Mouse (Mus musculus): ENCODE data around the gene Atp6v0c. TPM values are rescaled to one million over a fixed set of nuclear protein-coding genes. Genes with fewer than 3 reads are reported as not detected.

Atp6v0c gene
- polyA plus RNA-seq, 1 experiment from 2014 or later: 549 TPM

GRCm38 (mm10) chr17:24193268-24193667 is 23.8 kb upstream of the Atp6v0c start:
- WGBS: 83% methylated on average over 8 of the region's 8 CpGs
- H3K4me3 ChIP-seq (ENCODE audit: low read depth, low read length): no peak overlapping the region
- H3K27me3 ChIP-seq (ENCODE audit: control insufficient read depth, insufficient read depth, low read length): no peaks in the 10 kb centered on the region
- no peaks in the 10 kb centered on the region for H3K9me3 ChIP-seq (ENCODE audit: control insufficient read depth, low read depth, low read length)
- no peak overlapping the region for H3K27ac ChIP-seq (ENCODE audit: low read length)
- no peak overlapping the region for H3K4me2 ChIP-seq (replicated peaks; ENCODE audit: low read depth, low read length)
- ATAC-seq (ENCODE audit: insufficient number of reproducible peaks, insufficient read depth, low FRiP score, low read depth): no peak
- H3K9ac ChIP-seq (replicated peaks; ENCODE audit: low read depth, low read length): no peak overlapping the region
- no peaks in the 10 kb centered on the region for H3K36me3 ChIP-seq (ENCODE audit: control insufficient read depth, insufficient read depth, low read length)
- no peaks in the 10 kb centered on the region for H3K4me1 ChIP-seq (ENCODE audit: control insufficient read depth, insufficient read depth, low read length)

DNA sequence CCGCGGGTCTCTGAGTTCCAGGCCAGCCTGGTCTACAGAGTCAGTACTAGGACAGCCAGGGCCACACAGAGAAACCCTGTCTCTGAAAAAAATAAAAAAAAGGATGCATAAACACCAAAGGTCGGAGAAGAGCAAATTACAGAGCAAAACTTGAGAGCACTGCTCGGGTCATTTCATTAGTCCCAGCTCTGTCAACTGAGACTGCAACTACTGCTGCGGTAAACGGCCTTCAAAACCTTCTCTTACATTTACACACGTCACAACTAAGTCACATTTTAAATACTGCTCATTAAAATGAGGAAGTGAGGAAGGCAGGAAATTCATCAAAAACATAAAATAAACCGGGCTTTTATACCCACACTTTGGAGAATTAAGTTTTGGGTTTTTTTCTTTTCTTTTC is 23.3 kb upstream of the Atp6v0c start:
- no peak for ATAC-seq (ENCODE audit: insufficient number of reproducible peaks, insufficient read depth, low FRiP score, low read depth)
- Histone ChIP-seq H3K36me3 (ENCODE audit: control insufficient read depth, insufficient read depth, low read length) (no peaks in the 10 kb centered on the region), H3K4me1 (ENCODE audit: control insufficient read depth, insufficient read depth, low read length) (no peaks in the 10 kb centered on the region), H3K27ac (ENCODE audit: low read length) (no peak overlapping the region), H3K9me3 (ENCODE audit: control insufficient read depth, low read depth, low read length) (no peaks in the 10 kb centered on the region), H3K9ac (replicated peaks; ENCODE audit: low read depth, low read length) (no peak overlapping the region), H3K4me2 (replicated peaks; ENCODE audit: low read depth, low read length) (no peak overlapping the region), H3K4me3 (ENCODE audit: low read depth, low read length) (no peak overlapping the region), H3K27me3 (ENCODE audit: control insufficient read depth, insufficient read depth, low read length) (no peaks in the 10 kb centered on the region)
- 75% methylated on average over 8 of the region's 8 CpGs for WGBS

DNA sequence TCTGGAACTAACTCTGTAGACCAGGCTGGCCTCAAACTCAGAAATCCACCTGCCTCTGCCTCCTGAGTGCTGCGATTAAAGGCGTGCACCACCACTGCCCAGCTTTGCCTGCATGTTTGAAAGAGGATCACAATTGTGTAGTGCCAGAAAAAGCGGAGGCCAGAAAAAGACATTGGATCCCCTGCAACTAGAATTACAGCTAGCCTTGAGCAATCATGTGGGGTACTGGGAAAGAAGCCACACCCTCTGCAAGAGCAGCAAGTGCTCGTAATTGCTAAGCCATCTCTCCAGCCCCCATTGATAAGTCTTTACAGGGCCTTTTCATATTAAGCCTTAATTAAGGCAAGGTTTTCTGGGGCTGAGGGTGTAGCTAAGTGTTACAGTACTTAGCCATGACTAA is 22.0 kb upstream of the Atp6v0c start:
- Histone ChIP-seq H3K4me3 (ENCODE audit: low read depth, low read length) (no peak overlapping the region), H3K9me3 (ENCODE audit: control insufficient read depth, low read depth, low read length) (no peaks in the 10 kb centered on the region), H3K9ac (replicated peaks; ENCODE audit: low read depth, low read length) (no peak overlapping the region), H3K4me1 (ENCODE audit: control insufficient read depth, insufficient read depth, low read length) (no peaks in the 10 kb centered on the region), H3K36me3 (ENCODE audit: control insufficient read depth, insufficient read depth, low read length) (no peaks in the 10 kb centered on the region), H3K27me3 (ENCODE audit: control insufficient read depth, insufficient read depth, low read length) (no peaks in the 10 kb centered on the region), H3K4me2 (replicated peaks; ENCODE audit: low read depth, low read length) (no peak overlapping the region), H3K27ac (ENCODE audit: low read length) (no peak overlapping the region)
- 81% methylated on average over 4 of the region's 4 CpGs for WGBS
- ATAC-seq (ENCODE audit: insufficient number of reproducible peaks, insufficient read depth, low FRiP score, low read depth): no peak

DNA sequence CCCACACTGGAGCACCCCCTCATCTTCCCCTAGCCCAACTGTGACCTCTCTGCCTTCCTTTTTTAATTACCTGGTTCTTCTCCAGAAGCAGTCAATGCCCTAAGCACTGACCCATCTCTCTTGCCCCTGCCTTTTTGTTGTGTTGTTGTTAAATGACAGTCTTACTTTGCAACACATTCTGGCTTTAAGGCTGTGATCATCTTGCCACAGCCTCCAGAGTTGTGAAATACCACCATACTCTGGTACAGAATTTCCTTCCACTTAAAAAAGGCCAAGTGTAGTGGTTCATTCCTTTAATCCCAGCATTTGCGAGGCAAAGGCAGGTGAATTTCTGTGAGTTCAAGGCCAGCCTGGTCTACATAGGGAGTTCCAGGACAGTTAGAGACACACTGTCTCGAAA is 21.4 kb upstream of the Atp6v0c start:
- Histone ChIP-seq H3K4me3 (ENCODE audit: low read depth, low read length) (no peak overlapping the region), H3K27ac (ENCODE audit: low read length) (no peak overlapping the region), H3K9ac (replicated peaks; ENCODE audit: low read depth, low read length) (no peak overlapping the region), H3K27me3 (ENCODE audit: control insufficient read depth, insufficient read depth, low read length) (no peaks in the 10 kb centered on the region), H3K36me3 (ENCODE audit: control insufficient read depth, insufficient read depth, low read length) (peaks cover under 1% of the 10 kb centered on the region; the same call in 1 of the 2 replicates), H3K4me2 (replicated peaks; ENCODE audit: low read depth, low read length) (no peak overlapping the region), H3K9me3 (ENCODE audit: control insufficient read depth, low read depth, low read length) (no peaks in the 10 kb centered on the region), H3K4me1 (ENCODE audit: control insufficient read depth, insufficient read depth, low read length) (no peaks in the 10 kb centered on the region)
- ATAC-seq (ENCODE audit: insufficient number of reproducible peaks, insufficient read depth, low FRiP score, low read depth): no peak
- WGBS: 90% methylated on average over 2 of the region's 2 CpGs

- WGBS: 80% methylated on average over 3 of the region's 3 CpGs
- Histone ChIP-seq H3K4me2 (replicated peaks; ENCODE audit: low read depth, low read length) (no peak overlapping the region), H3K27me3 (ENCODE audit: control insufficient read depth, insufficient read depth, low read length) (no peaks in the 10 kb centered on the region), H3K4me1 (ENCODE audit: control insufficient read depth, insufficient read depth, low read length) (0 out of 2 replicates have a peak, but pooled peaks cover 4% of the 10 kb centered on the region), H3K9ac (replicated peaks; ENCODE audit: low read depth, low read length) (no peak overlapping the region), H3K9me3 (ENCODE audit: control insufficient read depth, low read depth, low read length) (no peaks in the 10 kb centered on the region), H3K36me3 (ENCODE audit: control insufficient read depth, insufficient read depth, low read length) (no peaks in the 10 kb centered on the region), H3K27ac (ENCODE audit: low read length) (no peak overlapping the region), H3K4me3 (ENCODE audit: low read depth, low read length) (no peak overlapping the region)
- no peak for ATAC-seq (ENCODE audit: insufficient number of reproducible peaks, insufficient read depth, low FRiP score, low read depth)
These were observed 4.8 kb upstream of the Atp6v0c start for GRCm38 (mm10) chr17:24174259-24174658.

DNA sequence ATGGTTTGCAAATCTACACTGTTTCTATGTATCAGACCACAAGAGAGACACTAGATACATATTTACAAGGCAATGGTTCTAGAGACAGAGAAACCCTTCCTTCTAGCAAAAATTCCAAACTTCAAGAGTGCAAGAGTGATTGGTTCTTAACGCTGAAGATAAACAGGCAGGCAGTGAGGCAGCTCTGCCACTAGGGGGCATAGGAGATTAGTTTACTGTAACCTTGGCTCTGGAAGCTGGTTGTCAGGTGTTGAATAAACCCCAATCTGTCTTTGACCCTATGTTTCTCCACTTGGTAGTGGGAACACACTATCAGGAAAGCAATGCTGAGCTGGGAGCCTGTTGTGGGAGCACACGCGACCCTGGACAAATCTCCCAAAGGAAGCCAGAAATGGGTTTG is 3.9 kb upstream of the Atp6v0c start:
- Histone ChIP-seq H3K36me3 (ENCODE audit: control insufficient read depth, insufficient read depth, low read length) (no peaks in the 10 kb centered on the region), H3K4me3 (ENCODE audit: low read depth, low read length) (no peak overlapping the region), H3K27me3 (ENCODE audit: control insufficient read depth, insufficient read depth, low read length) (no peaks in the 10 kb centered on the region), H3K9me3 (ENCODE audit: control insufficient read depth, low read depth, low read length) (no peaks in the 10 kb centered on the region), H3K4me2 (replicated peaks; ENCODE audit: low read depth, low read length) (no peak overlapping the region), H3K27ac (ENCODE audit: low read length) (no peak overlapping the region), H3K4me1 (ENCODE audit: control insufficient read depth, insufficient read depth, low read length) (0 out of 2 replicates have a peak, but pooled peaks cover 4% of the 10 kb centered on the region), H3K9ac (replicated peaks; ENCODE audit: low read depth, low read length) (no peak overlapping the region)
- ATAC-seq (ENCODE audit: insufficient number of reproducible peaks, insufficient read depth, low FRiP score, low read depth): no peak
- WGBS: 10% methylated on average over 3 of the region's 3 CpGs

DNA sequence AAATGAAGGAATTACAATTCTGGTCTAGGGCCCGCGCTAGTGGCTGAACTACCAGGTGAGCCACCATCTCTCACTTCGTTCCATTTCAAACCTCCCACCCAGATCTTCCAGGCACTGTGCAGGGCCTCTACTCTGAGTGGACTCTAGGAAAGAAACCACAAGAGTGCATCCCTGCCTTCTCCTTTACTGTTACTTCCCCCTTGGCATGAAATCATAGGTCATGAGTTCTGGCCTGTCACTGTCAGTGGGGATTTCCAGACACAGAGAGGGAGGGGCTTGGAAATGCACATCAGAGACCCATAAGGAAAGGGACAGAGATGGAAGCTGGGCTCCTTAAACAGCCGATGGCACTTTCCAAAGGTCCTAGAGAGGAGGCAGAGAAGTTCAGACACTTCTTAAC is 2.2 kb upstream of the Atp6v0c start:
- no peak for ATAC-seq (ENCODE audit: insufficient number of reproducible peaks, insufficient read depth, low FRiP score, low read depth)
- WGBS: 80% methylated on average over 4 of the region's 4 CpGs
- H3K4me1 ChIP-seq (ENCODE audit: control insufficient read depth, insufficient read depth, low read length): peaks cover 14% of the 10 kb centered on the region
- no peak overlapping the region for H3K4me3 ChIP-seq (ENCODE audit: low read depth, low read length)
- H3K36me3 ChIP-seq (ENCODE audit: control insufficient read depth, insufficient read depth, low read length): peaks cover 11% of the 10 kb centered on the region; the same call in 1 of the 2 replicates
- H3K9me3 ChIP-seq (ENCODE audit: control insufficient read depth, low read depth, low read length): no peaks in the 10 kb centered on the region
- no peaks in the 10 kb centered on the region for H3K27me3 ChIP-seq (ENCODE audit: control insufficient read depth, insufficient read depth, low read length)
- H3K9ac ChIP-seq (replicated peaks; ENCODE audit: low read depth, low read length): no peak overlapping the region
- H3K4me2 ChIP-seq (replicated peaks; ENCODE audit: low read depth, low read length): no peak overlapping the region
- no peak overlapping the region for H3K27ac ChIP-seq (ENCODE audit: low read length)

DNA sequence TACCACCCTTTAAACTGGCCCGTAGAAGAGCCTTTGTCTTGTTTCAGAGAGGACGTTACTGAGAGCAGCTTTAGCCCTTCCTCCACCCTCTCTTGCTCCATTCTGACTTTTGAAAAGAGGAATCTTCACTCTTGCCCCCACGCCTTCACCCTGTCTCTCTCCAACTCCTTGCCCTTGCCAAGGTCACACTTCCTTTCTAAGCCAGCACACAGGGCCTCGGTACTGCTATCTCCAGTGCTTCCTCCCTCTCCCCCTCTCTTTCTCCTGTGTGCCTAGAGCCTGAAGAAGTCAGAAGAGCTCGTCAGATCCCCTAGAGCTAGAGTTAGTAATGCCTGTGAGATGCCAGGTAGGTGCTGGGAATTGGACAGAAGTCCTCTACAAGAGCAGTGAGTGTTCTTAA is 1.2 kb upstream of the Atp6v0c start:
- 75% methylated on average over 5 of the region's 5 CpGs for WGBS
- no peak overlapping the region for H3K9ac ChIP-seq (replicated peaks; ENCODE audit: low read depth, low read length)
- no peak for ATAC-seq (ENCODE audit: insufficient number of reproducible peaks, insufficient read depth, low FRiP score, low read depth)

DNA sequence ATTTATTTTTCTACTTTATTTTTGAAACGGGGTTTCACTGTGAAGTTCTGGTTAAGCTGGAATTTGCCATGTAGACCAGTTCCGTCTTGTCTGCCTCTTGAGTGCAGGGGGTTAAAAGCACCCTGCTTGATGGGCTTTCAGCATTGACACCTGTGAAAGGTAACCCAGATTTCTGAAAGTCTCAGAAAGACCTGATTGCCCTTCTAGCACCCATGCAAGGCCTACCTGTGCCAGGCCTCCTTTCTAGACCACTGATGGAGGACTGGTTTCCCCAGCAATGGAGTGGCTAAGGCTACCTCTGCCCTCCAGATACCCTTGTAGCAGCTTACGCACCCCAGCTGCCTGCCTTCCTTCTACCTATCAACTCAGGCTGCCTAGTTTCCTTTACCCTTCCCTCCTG is 623 bp upstream of the Atp6v0c start:
- WGBS: 62% methylated on average over 3 of the region's 3 CpGs
- no peaks in the 10 kb centered on the region for H3K27me3 ChIP-seq (ENCODE audit: control insufficient read depth, insufficient read depth, low read length)

More for the DNA sequence above, 1.2 kb upstream of the Atp6v0c start:
- H3K36me3 ChIP-seq (ENCODE audit: control insufficient read depth, insufficient read depth, low read length): peaks cover 14% of the 10 kb centered on the region; the same call in 1 of the 2 replicates
- H3K4me1 ChIP-seq (ENCODE audit: control insufficient read depth, insufficient read depth, low read length): peaks cover 14% of the 10 kb centered on the region
- no peak overlapping the region for H3K4me2 ChIP-seq (replicated peaks; ENCODE audit: low read depth, low read length)
- no peaks in the 10 kb centered on the region for H3K27me3 ChIP-seq (ENCODE audit: control insufficient read depth, insufficient read depth, low read length)
- H3K4me3 ChIP-seq (ENCODE audit: low read depth, low read length): no peak overlapping the region
- no peak overlapping the region for H3K27ac ChIP-seq (ENCODE audit: low read length)
- no peaks in the 10 kb centered on the region for H3K9me3 ChIP-seq (ENCODE audit: control insufficient read depth, low read depth, low read length)

More for the DNA sequence above, 623 bp upstream of the Atp6v0c start:
- no peak for ATAC-seq (ENCODE audit: insufficient number of reproducible peaks, insufficient read depth, low FRiP score, low read depth)
- Histone ChIP-seq H3K4me2 (replicated peaks; ENCODE audit: low read depth, low read length) (peak overlapping the region; percentile 62), H3K4me3 (ENCODE audit: low read depth, low read length) (peak overlapping the region; percentile 94), H3K9ac (replicated peaks; ENCODE audit: low read depth, low read length) (peak overlapping the region; percentile 74; the same call in 1 of the 2 replicates), H3K27ac (ENCODE audit: low read length) (peak overlapping the region; percentile 95; the same call in 1 of the 2 replicates), H3K4me1 (ENCODE audit: control insufficient read depth, insufficient read depth, low read length) (peaks cover 14% of the 10 kb centered on the region), H3K36me3 (ENCODE audit: control insufficient read depth, insufficient read depth, low read length) (peaks cover 20% of the 10 kb centered on the region; the same call in 1 of the 2 replicates), H3K9me3 (ENCODE audit: control insufficient read depth, low read depth, low read length) (no peaks in the 10 kb centered on the region)

Data from stomach, embryonic 14.5 days (tissue).